Mouse (Mus musculus) hindbrain, embryonic 16.5 days (tissue): ENCODE measurements around the gene Mrpl12. TPM values are rescaled to one million over a fixed set of nuclear protein-coding genes. Genes with fewer than 3 reads are reported as not detected.

ENCODE experiments used
- ATAC-seq: fragments of 200-750 bp; cut with Nextera tagmentation; 2 replicates; pipeline ENCODE4 v1.8.0; 2017; ENCODE audit warnings: moderate TSS enrichment, moderate library complexity
- H3K27ac ChIP-seq: fragments of 300-500 bp; sonication (generic); 2 replicates; pipeline ENCODE4 v1.5.1; 2014; ENCODE audit warnings: low read depth, mild to moderate bottlenecking, control low read depth, low read length, moderate library complexity
- H3K27me3 ChIP-seq: fragments of 300-500 bp; sonication (generic); replicated peaks from 2 replicates; pipeline ENCODE4 v1.6.1; 2014; ENCODE audit warnings: low read length; ENCODE audit not compliant: control insufficient read depth, insufficient read depth
- H3K36me3 ChIP-seq: fragments of 300-500 bp; sonication (generic); 2 replicates; pipeline ENCODE4 v1.6.1; 2014; ENCODE audit warnings: mild to moderate bottlenecking, low read length, moderate library complexity, mixed read lengths; ENCODE audit not compliant: control insufficient read depth, insufficient read depth
- H3K4me1 ChIP-seq: fragments of 300-500 bp; sonication (generic); 2 replicates; pipeline ENCODE4 v1.6.1; 2014; ENCODE audit warnings: low read depth, low read length; ENCODE audit not compliant: control insufficient read depth, insufficient read depth
- H3K4me2 ChIP-seq: fragments of 300-500 bp; sonication (generic); 2 replicates; pipeline ENCODE4 v1.6.1; 2014; ENCODE audit warnings: mild to moderate bottlenecking, low read length, control low read depth, moderate library complexity
- H3K4me3 ChIP-seq: fragments of 300-500 bp; sonication (generic); 2 replicates; pipeline ENCODE4 v1.5.1; 2014; ENCODE audit warnings: mild to moderate bottlenecking, low read length, control low read depth, moderate library complexity
- H3K9ac ChIP-seq: fragments of 300-500 bp; sonication (generic); 2 replicates; pipeline ENCODE4 v1.6.1; 2014; ENCODE audit warnings: low read depth, mild to moderate bottlenecking, control low read depth, low read length, moderate library complexity
- H3K9me3 ChIP-seq: fragments of 300-500 bp; sonication (generic); 2 replicates; pipeline ENCODE4 v1.6.1; 2014; ENCODE audit warnings: mild to moderate bottlenecking, low read length, moderate library complexity; ENCODE audit not compliant: control insufficient read depth
- WGBS: fragments of 180-500 bp; shearing (Covaris S2); extraction: QIAGEN DNeasy Blood & Tissue Kit; methylation state at CpG from one replicate; pipeline ENCODE4 v1.1.7; 2014; 5-methylcytosine and 5-hydroxymethylcytosine counted together
- polyA plus RNA-seq: library from polyadenylated mRNA; unstranded; fragments of >200 nt; fragmentation: Nextera tagmentation; extraction: Ambion mirVana; gene quantifications from 2 replicates; pipeline ENCODE4 v1.2.1, GENCODE M21; 2015

The Mrpl12 gene
- polyA plus RNA-seq, 1 experiment from 2014 or later, result 135 TPM

GRCm38 (mm10) chr11:120453306-120453705 lies 31.1 kb upstream of the Mrpl12 start, which contains the start of gene Pde6g:
Pde6g (minus strand) TSS chr11:120453500.
- Histone ChIP-seq H3K4me1 (peaks cover 7% of the 10 kb centered on the region), H3K4me2 (no peak within 1 kb of the TSS), H3K9ac (no peak within 1 kb of the TSS), H3K9me3 (no peaks in the 10 kb centered on the region), H3K36me3 (no peaks in the 10 kb centered on the region), H3K27me3 (no peaks in the 10 kb centered on the region), H3K4me3 (no peak within 1 kb of the TSS), H3K27ac (no peak within 1 kb of the TSS)
- no peak for ATAC-seq
- WGBS, result 84% methylated on average over 4 of the region's 4 CpGs

GRCm38 (mm10) chr11:120454965-120455364 lies 29.4 kb upstream of the Mrpl12 start:
- WGBS, result 95% methylated on average over 4 of the region's 4 CpGs
- peaks cover 18% of the 10 kb centered on the region for H3K4me1 ChIP-seq
- no peak overlapping the region for H3K4me3 ChIP-seq
- H3K27ac ChIP-seq, result no peak overlapping the region
- H3K9ac ChIP-seq, result no peak overlapping the region
- no peak overlapping the region for H3K4me2 ChIP-seq
- H3K36me3 ChIP-seq, result peaks cover 3% of the 10 kb centered on the region; the same call in 1 of the 2 replicates
- no peak for ATAC-seq
- H3K27me3 ChIP-seq, result no peaks in the 10 kb centered on the region
- no peaks in the 10 kb centered on the region for H3K9me3 ChIP-seq

- Histone ChIP-seq H3K27me3 (no peaks in the 10 kb centered on the region), H3K9ac (no peak overlapping the region), H3K27ac (no peak overlapping the region), H3K4me3 (no peak overlapping the region), H3K36me3 (peaks cover 4% of the 10 kb centered on the region; the same call in 1 of the 2 replicates), H3K4me1 (peaks cover 18% of the 10 kb centered on the region), H3K9me3 (no peaks in the 10 kb centered on the region), H3K4me2 (no peak overlapping the region)
- ATAC-seq, result no peak
- WGBS, result 93% methylated on average over 7 of the region's 7 CpGs
Measured at GRCm38 (mm10) chr11:120455413-120455812, 29.0 kb upstream of the Mrpl12 start.

- Histone ChIP-seq H3K4me1 (peaks cover 18% of the 10 kb centered on the region), H3K9me3 (no peaks in the 10 kb centered on the region), H3K27me3 (no peaks in the 10 kb centered on the region), H3K4me3 (peak overlapping the region; percentile 88), H3K36me3 (peaks cover 8% of the 10 kb centered on the region; the same call in 1 of the 2 replicates), H3K9ac (peak overlapping the region; percentile 98), H3K4me2 (peak overlapping the region; percentile 93), H3K27ac (peak overlapping the region; percentile 86)
- peak; percentile 5; the same call in 1 of the 2 replicates for ATAC-seq
- WGBS, result 35% methylated on average over 14 of the region's 14 CpGs
Measured at GRCm38 (mm10) chr11:120457370-120457769, 27.0 kb upstream of the Mrpl12 start.

GRCm38 (mm10) chr11:120457772-120458751 lies 26.4 kb upstream of the Mrpl12 start, which contains the start of the genes Oxld1 and Ccdc137:
Oxld1 (minus strand) TSS chr11:120458068.
Ccdc137 (plus strand) TSS chr11:120458115.
- 5% methylated on average over 59 of the region's 62 CpGs for WGBS
- Histone ChIP-seq H3K4me1 (peaks cover 18% of the 10 kb centered on the region), H3K36me3 (peaks cover 8% of the 10 kb centered on the region; the same call in 1 of the 2 replicates), H3K4me3 (peak within 1 kb of the TSS; percentile 88), H3K4me2 (peak within 1 kb of the TSS; percentile 93), H3K27me3 (no peaks in the 10 kb centered on the region), H3K9me3 (no peaks in the 10 kb centered on the region), H3K9ac (peak within 1 kb of the TSS; percentile 98), H3K27ac (peak within 1 kb of the TSS; percentile 86)
- ATAC-seq, result peak; percentile 93

GRCm38 (mm10) chr11:120458847-120459597 lies 25.4 kb upstream of the Mrpl12 start:
- H3K27ac ChIP-seq, result no peak overlapping the region
- 77% methylated on average over 6 of the region's 6 CpGs for WGBS

GRCm38 (mm10) chr11:120463536-120463935 lies 20.9 kb upstream of the Mrpl12 start:
- no peaks in the 10 kb centered on the region for H3K9me3 ChIP-seq
- H3K27me3 ChIP-seq, result no peaks in the 10 kb centered on the region
- no peak overlapping the region for H3K27ac ChIP-seq
- H3K4me1 ChIP-seq, result peaks cover 26% of the 10 kb centered on the region
- H3K4me3 ChIP-seq, result no peak overlapping the region
- 86% methylated on average over 2 of the region's 2 CpGs for WGBS
- H3K36me3 ChIP-seq, result peaks cover 8% of the 10 kb centered on the region; the same call in 1 of the 2 replicates
- no peak overlapping the region for H3K9ac ChIP-seq
- no peak overlapping the region for H3K4me2 ChIP-seq
- ATAC-seq, result no peak

More at GRCm38 (mm10) chr11:120458847-120459597, 25.4 kb upstream of the Mrpl12 start:
- Histone ChIP-seq H3K9ac (peak overlapping the region; percentile 98), H3K27me3 (no peaks in the 10 kb centered on the region), H3K9me3 (no peaks in the 10 kb centered on the region), H3K36me3 (peaks cover 8% of the 10 kb centered on the region; the same call in 1 of the 2 replicates), H3K4me3 (peak overlapping the region; percentile 88), H3K4me1 (peaks cover 18% of the 10 kb centered on the region), H3K4me2 (peak overlapping the region; percentile 93)
- no peak for ATAC-seq

- no peak for ATAC-seq
- WGBS, result 89% methylated on average over 5 of the region's 5 CpGs
- H3K4me1 ChIP-seq, result peaks cover 22% of the 10 kb centered on the region
- no peak overlapping the region for H3K4me3 ChIP-seq
- H3K9ac ChIP-seq, result no peak overlapping the region
- H3K4me2 ChIP-seq, result no peak overlapping the region
- peaks cover 8% of the 10 kb centered on the region; the same call in 1 of the 2 replicates for H3K36me3 ChIP-seq
- H3K9me3 ChIP-seq, result no peaks in the 10 kb centered on the region
- no peak overlapping the region for H3K27ac ChIP-seq
- no peaks in the 10 kb centered on the region for H3K27me3 ChIP-seq
Measured at GRCm38 (mm10) chr11:120464365-120464764, 20.0 kb upstream of the Mrpl12 start.
